Mouse (Mus musculus) neural tube, embryonic 13.5 days (tissue): Measurements from ENCODE around the gene Ecm2. TPM values are rescaled to one million over a fixed set of nuclear protein-coding genes. Genes with fewer than 3 reads are reported as not detected.

Experiments
- ATAC-seq: fragments of 200-750 bp; cut with Nextera tagmentation; 2 replicates; pipeline ENCODE4 v1.8.0; 2017; ENCODE audit warnings: low read depth, mild to moderate bottlenecking, moderate TSS enrichment, moderate library complexity
- H3K27ac ChIP-seq: fragments of 300-500 bp; sonication (generic); replicated peaks from 2 replicates; pipeline ENCODE4 v1.5.1; 2015; ENCODE audit warnings: moderate library complexity, mild to moderate bottlenecking, inconsistent platforms
- H3K27me3 ChIP-seq: fragments of 300-500 bp; sonication (generic); 2 replicates; pipeline ENCODE4 v1.6.1; 2015; ENCODE audit warnings: mild to moderate bottlenecking, inconsistent platforms
- H3K36me3 ChIP-seq: fragments of 300-500 bp; sonication (generic); 2 replicates; pipeline ENCODE4 v1.6.1; 2015; ENCODE audit warnings: mild to moderate bottlenecking, inconsistent platforms
- H3K4me1 ChIP-seq: fragments of 300-500 bp; sonication (generic); replicated peaks from 2 replicates; pipeline ENCODE4 v1.6.1; 2015; ENCODE audit warnings: inconsistent platforms
- H3K4me2 ChIP-seq: fragments of 300-500 bp; sonication (generic); 2 replicates; pipeline ENCODE4 v1.6.1; 2015; ENCODE audit warnings: inconsistent platforms, mild to moderate bottlenecking, moderate library complexity
- H3K4me3 ChIP-seq: fragments of 300-500 bp; sonication (generic); 2 replicates; pipeline ENCODE4 v1.5.1; 2015; ENCODE audit warnings: mild to moderate bottlenecking, inconsistent platforms
- H3K9ac ChIP-seq: fragments of 300-500 bp; sonication (generic); 2 replicates; pipeline ENCODE4 v1.6.1; 2015; ENCODE audit warnings: moderate library complexity, mild to moderate bottlenecking, inconsistent platforms
- H3K9me3 ChIP-seq: fragments of 300-500 bp; sonication (generic); 2 replicates; pipeline ENCODE4 v1.6.1; 2016; ENCODE audit warnings: inconsistent platforms
- WGBS: fragments of 180-500 bp; shearing (Covaris S2); methylation state at CpG from one replicate; pipeline ENCODE4 v1.1.7; 2015; 5-methylcytosine and 5-hydroxymethylcytosine counted together
- polyA plus RNA-seq: library from polyadenylated mRNA; unstranded; fragments of >200 nt; fragmentation: Nextera tagmentation; extraction: Ambion mirVana; gene quantifications from 2 replicates; pipeline ENCODE4 v1.2.1, GENCODE M21; 2015

The Ecm2 gene
- polyA plus RNA-seq, 1 experiment from 2014 or later, result 1.7 TPM

DNA sequence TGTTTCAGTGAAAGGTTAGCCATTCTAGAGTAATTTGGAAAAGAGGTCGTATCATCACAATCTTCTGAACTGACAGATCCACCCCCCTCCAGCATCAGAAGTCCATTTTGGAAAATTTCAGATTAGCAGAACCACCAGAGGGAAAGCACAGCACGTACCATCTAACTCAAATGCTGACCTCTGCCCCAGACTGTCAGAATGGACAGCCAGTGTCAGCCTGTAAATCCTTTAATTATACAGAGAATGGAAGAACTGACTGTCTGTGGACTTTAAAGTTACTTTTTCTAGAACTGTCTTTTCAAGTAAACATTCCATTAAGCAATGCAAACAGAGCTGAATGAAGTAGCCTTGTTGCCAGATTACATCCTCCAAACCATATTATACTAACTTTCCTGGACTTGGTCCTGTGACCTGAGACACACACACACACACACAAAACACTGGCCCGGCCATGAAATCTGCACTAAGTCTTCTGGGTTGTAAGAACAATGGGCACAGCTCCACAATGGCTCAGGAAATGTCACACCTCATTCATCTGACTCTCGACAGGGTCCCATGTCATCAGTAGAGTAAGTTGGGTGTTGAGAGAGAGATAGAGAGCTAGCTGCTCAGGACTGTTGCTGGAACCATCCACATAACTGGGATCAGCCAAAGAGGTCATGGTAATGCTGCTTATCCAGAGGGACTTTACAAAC is 32.5 kb upstream of the Ecm2 start:
- 55% methylated on average over 4 of the region's 4 CpGs for WGBS
- ATAC-seq, result no peak
- no peak overlapping the region for H3K4me2 ChIP-seq
- H3K27ac ChIP-seq, result no peak overlapping the region
- H3K36me3 ChIP-seq, result no peaks in the 10 kb centered on the region
- H3K4me3 ChIP-seq, result no peak overlapping the region
- no peaks in the 10 kb centered on the region for H3K9me3 ChIP-seq
- no peaks in the 10 kb centered on the region for H3K27me3 ChIP-seq
- H3K9ac ChIP-seq, result no peak overlapping the region
- no peaks in the 10 kb centered on the region; the same call in 1 of the 2 replicates for H3K4me1 ChIP-seq

DNA sequence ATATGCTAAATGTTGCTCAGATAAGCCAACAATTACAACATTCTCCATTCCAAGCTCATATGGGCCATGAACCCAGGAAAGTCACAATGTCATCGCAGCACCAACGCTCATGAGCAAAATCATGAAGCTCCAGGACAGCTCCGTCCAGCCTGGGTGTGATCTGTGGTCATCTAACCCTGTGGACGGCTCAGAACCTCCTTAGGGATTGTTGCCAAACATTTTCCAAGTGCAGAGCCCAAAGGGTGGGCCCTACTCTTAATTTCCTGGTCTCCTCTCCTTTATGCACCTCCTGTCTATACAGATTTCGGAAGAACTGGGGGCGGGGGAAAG is 32.0 kb upstream of the Ecm2 start:
- H3K27ac ChIP-seq, result no peak overlapping the region
- H3K4me3 ChIP-seq, result no peak overlapping the region
- H3K36me3 ChIP-seq, result no peaks in the 10 kb centered on the region
- no peak overlapping the region for H3K9ac ChIP-seq
- ATAC-seq, result no peak
- 92% methylated on average over 6 of the region's 6 CpGs for WGBS
- H3K27me3 ChIP-seq, result no peaks in the 10 kb centered on the region
- no peak overlapping the region for H3K4me2 ChIP-seq
- no peaks in the 10 kb centered on the region; the same call in 1 of the 2 replicates for H3K4me1 ChIP-seq
- no peaks in the 10 kb centered on the region for H3K9me3 ChIP-seq

DNA sequence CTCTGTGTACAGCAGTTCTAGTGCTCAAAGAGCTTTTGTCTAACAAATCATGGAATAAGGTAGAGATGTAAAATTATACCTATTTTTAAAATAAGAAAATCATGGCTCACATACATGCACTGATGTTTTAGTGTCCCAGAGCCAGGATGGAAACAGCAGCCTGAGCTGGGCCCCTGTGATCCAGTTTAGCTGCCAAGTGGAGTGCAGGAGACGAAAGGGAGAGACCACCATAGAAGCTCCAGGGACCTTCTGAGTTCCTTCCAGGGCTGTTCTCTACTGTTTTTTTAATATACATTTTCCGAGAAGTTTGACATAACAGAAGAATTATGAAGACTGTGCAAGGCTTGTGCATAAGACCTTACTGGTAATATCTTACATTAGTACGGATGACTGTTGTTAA is 26.7 kb upstream of the Ecm2 start:
- H3K4me3 ChIP-seq, result no peak overlapping the region
- H3K4me1 ChIP-seq, result no peaks in the 10 kb centered on the region
- H3K9ac ChIP-seq, result no peak overlapping the region
- H3K36me3 ChIP-seq, result no peaks in the 10 kb centered on the region
- H3K9me3 ChIP-seq, result no peaks in the 10 kb centered on the region
- H3K27ac ChIP-seq, result no peak overlapping the region
- no peak for ATAC-seq
- H3K27me3 ChIP-seq, result no peaks in the 10 kb centered on the region
- H3K4me2 ChIP-seq, result no peak overlapping the region
- 82% methylated on average over 3 of the region's 3 CpGs for WGBS

DNA sequence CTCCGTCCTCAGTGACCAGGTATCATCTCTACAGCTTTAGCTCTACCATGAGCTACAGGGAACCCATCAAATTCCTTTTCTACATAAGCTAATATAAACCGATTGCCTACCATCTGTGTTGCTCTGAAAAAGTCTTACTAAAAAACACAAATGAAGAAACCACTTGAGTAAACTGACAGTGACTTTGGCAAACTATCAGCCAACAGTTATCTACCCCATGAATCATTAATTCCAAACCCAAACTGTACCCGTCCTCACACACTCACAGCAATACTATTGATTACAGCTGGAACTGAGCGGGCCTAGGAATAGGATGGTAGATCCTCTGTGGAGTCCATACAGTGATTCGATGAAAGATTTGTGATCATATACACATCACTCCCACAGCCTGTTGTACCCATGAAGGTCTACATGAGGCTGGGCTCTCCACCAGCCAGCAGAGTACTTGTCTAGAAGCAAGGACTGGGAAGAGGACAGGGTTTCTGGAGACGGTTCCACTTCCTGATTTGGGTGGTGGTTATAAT is 25.7 kb upstream of the Ecm2 start:
- Histone ChIP-seq H3K4me1 (no peaks in the 10 kb centered on the region), H3K36me3 (no peaks in the 10 kb centered on the region), H3K4me2 (no peak overlapping the region), H3K27ac (no peak overlapping the region), H3K9me3 (no peaks in the 10 kb centered on the region), H3K27me3 (no peaks in the 10 kb centered on the region), H3K9ac (no peak overlapping the region), H3K4me3 (no peak overlapping the region)
- WGBS, result 95% methylated on average over 6 of the region's 6 CpGs
- ATAC-seq, result no peak

DNA sequence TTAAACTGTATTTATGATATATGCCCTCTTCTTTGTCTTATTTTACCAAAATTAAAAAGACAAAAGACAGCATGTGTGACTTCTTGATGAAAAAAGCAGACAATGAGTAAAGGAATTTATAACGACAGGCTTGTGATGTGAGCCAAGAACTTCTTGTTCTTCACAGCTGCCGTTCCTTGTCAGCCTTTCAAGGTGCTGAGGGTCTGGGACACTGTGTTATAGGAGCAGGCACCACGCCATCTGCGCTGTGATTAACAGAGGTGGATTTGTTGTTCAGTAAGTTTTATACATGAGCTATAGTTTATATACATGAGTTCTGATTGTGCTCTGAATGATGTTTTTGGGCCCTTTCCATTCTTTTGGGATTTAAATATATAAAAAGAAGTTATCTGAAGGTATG is 25.2 kb upstream of the Ecm2 start:
- no peak overlapping the region for H3K4me2 ChIP-seq
- H3K27ac ChIP-seq, result no peak overlapping the region
- no peak for ATAC-seq
- H3K27me3 ChIP-seq, result no peaks in the 10 kb centered on the region
- no peaks in the 10 kb centered on the region for H3K36me3 ChIP-seq
- 83% methylated on average over 4 of the region's 4 CpGs for WGBS
- no peaks in the 10 kb centered on the region for H3K9me3 ChIP-seq
- H3K9ac ChIP-seq, result no peak overlapping the region
- H3K4me1 ChIP-seq, result no peaks in the 10 kb centered on the region
- H3K4me3 ChIP-seq, result no peak overlapping the region

DNA sequence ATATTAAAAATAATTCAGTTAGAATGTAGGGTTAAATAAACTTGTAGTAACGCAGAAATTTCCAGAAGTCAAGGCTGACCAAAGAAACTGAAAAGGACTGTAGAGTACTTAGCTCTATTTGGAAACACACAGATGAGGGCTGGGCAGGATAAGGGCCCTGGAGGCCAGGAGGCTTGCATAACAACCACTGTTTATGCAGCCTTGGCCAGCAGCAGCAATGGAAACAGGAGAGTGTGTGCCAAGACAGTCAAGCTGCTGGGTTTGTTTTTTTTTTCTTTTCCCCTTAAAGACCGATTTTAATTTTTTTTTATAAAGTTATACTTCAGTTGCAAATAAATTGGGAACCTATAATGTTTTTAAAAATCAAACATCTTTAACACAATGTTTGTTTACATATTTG is 24.6 kb upstream of the Ecm2 start:
- H3K9ac ChIP-seq, result no peak overlapping the region
- H3K4me2 ChIP-seq, result no peak overlapping the region
- ATAC-seq, result no peak
- no peaks in the 10 kb centered on the region for H3K9me3 ChIP-seq
- H3K27ac ChIP-seq, result no peak overlapping the region
- H3K27me3 ChIP-seq, result no peaks in the 10 kb centered on the region
- no peak overlapping the region for H3K4me3 ChIP-seq
- WGBS, result 75% methylated on average over 2 of the region's 2 CpGs
- H3K36me3 ChIP-seq, result no peaks in the 10 kb centered on the region
- H3K4me1 ChIP-seq, result no peaks in the 10 kb centered on the region

DNA sequence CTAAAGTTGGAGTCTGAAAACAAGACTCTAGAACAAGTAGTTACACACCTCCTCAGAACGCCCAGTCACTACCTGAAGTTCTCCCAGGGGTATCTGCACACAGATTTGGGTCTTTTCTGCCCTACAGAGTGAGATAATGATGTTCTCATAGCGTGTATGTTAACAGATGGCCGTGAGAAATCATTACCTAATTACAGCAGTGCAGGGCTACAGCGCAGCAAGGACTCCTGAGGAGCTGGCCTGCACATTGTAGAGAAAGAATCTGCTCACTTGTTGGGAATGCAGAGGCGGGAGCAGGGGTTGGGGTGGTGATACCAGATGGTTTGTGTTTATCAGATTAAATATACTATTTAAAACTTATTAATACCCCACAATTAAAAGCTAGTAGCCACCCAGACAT is 24.1 kb upstream of the Ecm2 start:
- Histone ChIP-seq H3K27me3 (no peaks in the 10 kb centered on the region), H3K4me2 (no peak overlapping the region), H3K4me3 (no peak overlapping the region), H3K9me3 (no peaks in the 10 kb centered on the region), H3K9ac (no peak overlapping the region), H3K27ac (peak overlapping the region; percentile 46; the same call in 1 of the 2 replicates), H3K4me1 (no peaks in the 10 kb centered on the region), H3K36me3 (no peaks in the 10 kb centered on the region)
- ATAC-seq, result no peak
- 72% methylated on average over 5 of the region's 5 CpGs for WGBS

DNA sequence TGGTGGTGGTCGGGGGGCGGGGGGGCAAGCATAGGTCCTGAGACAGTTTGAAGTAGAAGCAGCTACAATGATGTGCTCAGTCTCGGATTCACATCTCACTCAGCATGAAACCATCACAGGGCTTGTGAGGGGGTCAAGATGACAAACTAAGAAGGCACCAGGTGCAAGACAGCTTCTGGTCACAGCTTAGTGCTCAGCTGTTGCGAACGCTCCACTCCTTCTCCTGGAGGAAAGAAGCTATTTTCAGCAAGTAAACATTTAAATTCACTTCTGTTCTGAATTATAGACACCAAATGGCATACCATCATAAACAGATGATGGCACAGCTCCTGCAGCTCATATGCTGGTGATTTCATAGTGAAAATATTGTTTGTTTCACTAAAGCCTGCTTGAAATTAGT is 19.2 kb upstream of the Ecm2 start:
- Histone ChIP-seq H3K27ac (no peak overlapping the region), H3K4me3 (no peak overlapping the region), H3K9ac (no peak overlapping the region), H3K9me3 (no peaks in the 10 kb centered on the region), H3K4me2 (no peak overlapping the region), H3K27me3 (no peaks in the 10 kb centered on the region), H3K4me1 (no peaks in the 10 kb centered on the region), H3K36me3 (no peaks in the 10 kb centered on the region)
- no peak for ATAC-seq
- WGBS, result 82% methylated on average over 5 of the region's 5 CpGs

DNA sequence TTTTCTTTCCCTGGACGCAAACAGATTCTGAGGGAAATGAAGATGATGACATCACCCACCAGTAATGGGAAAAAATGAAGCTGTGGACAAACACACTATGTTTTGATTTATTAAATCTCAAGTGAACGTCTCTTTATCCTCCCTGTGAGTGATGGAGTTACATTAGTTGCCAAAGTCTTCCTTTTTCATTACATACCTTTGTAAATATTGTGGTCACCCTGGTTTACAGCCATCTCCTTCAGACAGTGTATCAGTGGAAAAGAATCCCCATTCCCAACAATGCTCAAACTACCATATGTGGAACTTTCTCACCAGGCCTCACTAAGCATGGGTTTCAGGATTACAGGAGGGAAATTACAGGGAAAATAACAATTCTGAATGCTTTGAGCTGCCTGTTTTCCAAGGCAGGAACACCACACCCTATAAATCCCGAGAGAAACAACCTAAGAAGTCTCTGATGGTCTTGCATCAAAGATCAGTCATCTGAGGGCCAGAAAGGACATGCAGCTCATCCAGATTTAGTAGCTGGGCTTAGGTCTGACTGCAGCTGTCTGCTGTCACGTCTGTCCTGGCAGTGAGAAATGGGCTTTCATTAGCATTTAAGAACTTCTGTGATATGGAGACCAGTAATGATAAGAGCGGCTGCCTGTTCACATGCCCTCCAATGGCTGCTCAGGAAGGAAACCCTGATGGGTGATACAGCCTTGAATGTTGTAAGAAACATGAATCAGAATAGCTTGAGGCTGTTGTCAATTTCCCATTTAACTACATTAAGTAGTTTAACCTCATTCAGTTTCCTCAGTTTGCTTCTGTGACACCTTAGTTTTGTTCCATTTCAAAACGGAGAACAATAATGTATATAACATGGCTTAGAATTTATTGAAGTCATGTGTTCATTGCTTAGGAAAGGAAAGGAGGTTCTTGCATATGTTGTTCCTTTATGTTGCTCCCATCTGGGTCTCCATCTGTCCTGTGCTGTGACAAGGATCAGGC is 11.9 kb upstream of the Ecm2 start, which contains the start of gene Tes3-ps:
TSS of gene Tes3-ps (plus strand) at position 943 of the 993 bp plus-strand sequence.
- H3K9me3 ChIP-seq, result no peaks in the 10 kb centered on the region
- no peaks in the 10 kb centered on the region for H3K27me3 ChIP-seq
- H3K9ac ChIP-seq, result no peak within 1 kb of the TSS
- WGBS, result 75% methylated on average over 6 of the region's 6 CpGs
- H3K4me1 ChIP-seq, result no peaks in the 10 kb centered on the region
- ATAC-seq, result no peak
- no peak within 1 kb of the TSS for H3K4me2 ChIP-seq
- H3K27ac ChIP-seq, result no peak within 1 kb of the TSS
- H3K4me3 ChIP-seq, result no peak within 1 kb of the TSS
- H3K36me3 ChIP-seq, result no peaks in the 10 kb centered on the region

DNA sequence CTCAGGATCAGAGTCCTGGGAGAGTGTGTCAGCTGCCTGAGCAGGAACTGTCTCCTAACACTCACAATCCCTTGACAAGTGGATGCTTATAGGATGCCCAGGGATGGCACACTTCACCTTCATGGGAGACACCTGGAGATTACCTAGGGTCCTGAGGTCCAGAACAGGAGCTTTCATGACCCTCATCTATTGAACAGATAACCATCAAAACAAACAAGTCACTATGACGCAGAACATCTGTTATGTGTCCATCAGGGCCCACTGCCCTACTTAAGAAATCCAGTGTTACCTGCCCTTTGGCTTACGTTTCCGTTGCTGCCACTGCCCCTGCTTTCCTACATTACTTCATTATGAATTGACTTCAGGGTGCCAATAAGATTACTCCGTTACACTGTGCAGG is 1.2 kb downstream of the Ecm2 start:
- H3K4me3 ChIP-seq, result no peak overlapping the region
- H3K27me3 ChIP-seq, result no peaks in the 10 kb centered on the region
- no peaks in the 10 kb centered on the region for H3K9me3 ChIP-seq
- no peak overlapping the region for H3K27ac ChIP-seq
- H3K4me1 ChIP-seq, result no peaks in the 10 kb centered on the region
- H3K4me2 ChIP-seq, result no peak overlapping the region
- no peak for ATAC-seq
- no peak overlapping the region for H3K9ac ChIP-seq
- no peaks in the 10 kb centered on the region for H3K36me3 ChIP-seq
- 90% methylated on average over 4 of the region's 4 CpGs for WGBS

DNA sequence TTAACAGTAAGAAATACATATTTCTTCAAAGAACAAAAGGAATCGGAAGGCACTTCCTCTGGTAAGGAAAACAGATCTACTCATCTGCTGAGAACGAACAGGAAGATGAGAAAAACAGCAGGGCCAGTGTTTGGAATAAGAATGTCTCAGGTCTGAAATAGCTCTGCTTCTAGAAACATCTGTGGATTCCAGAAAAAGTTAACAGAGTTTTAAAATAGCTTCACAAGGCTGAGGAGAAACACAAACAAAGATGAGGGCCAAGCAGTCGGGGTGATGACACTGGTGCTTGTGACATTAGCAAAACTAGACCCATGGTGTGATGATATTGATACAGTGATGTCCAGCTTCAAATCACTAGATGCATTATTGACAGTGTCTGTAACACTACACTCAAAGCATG is 2.6 kb downstream of the Ecm2 start:
- Histone ChIP-seq H3K36me3 (no peaks in the 10 kb centered on the region), H3K4me2 (no peak overlapping the region), H3K4me1 (no peaks in the 10 kb centered on the region), H3K27ac (no peak overlapping the region), H3K9ac (no peak overlapping the region), H3K4me3 (no peak overlapping the region), H3K27me3 (no peaks in the 10 kb centered on the region), H3K9me3 (no peaks in the 10 kb centered on the region)
- WGBS, result 80% methylated on average over 3 of the region's 3 CpGs
- no peak for ATAC-seq

DNA sequence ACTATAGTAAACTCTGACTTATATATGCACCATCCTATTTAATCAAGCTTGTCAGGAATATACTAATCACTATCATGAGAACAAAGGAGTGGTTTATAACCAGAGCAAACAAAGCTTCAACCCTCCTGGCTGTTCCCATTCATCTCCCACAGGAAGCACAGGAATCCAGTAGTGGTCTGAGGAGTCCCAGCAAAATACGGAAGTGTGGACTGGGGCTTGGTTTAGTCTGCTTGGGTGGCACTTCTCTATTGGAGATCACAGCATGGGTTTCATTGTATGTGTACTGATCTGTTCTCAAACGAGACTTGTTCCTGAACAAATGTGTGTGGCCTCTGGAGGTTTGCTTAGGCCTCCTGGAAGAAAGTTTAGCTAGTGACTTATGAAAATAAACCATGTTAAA is 14.2 kb downstream of the Ecm2 start:
- H3K27ac ChIP-seq, result no peak overlapping the region
- no peaks in the 10 kb centered on the region for H3K36me3 ChIP-seq
- no peaks in the 10 kb centered on the region for H3K27me3 ChIP-seq
- 34% methylated on average over 2 of the region's 2 CpGs for WGBS
- H3K4me1 ChIP-seq, result no peaks in the 10 kb centered on the region
- ATAC-seq, result no peak
- no peak overlapping the region for H3K4me2 ChIP-seq
- H3K9ac ChIP-seq, result no peak overlapping the region
- H3K9me3 ChIP-seq, result no peaks in the 10 kb centered on the region
- H3K4me3 ChIP-seq, result no peak overlapping the region
